Mouse (Mus musculus): ENCODE measurements around the gene Olfr770. TPM values are rescaled to one million over a fixed set of nuclear protein-coding genes. Genes with fewer than 3 reads are reported as not detected.
"Not testable (repeated sequence)": the region's sequence is repeated elsewhere in the genome, so short reads cannot be mapped to it uniquely, and the experiment has no call there.

Gene Olfr770
- not detected for total RNA-seq (2021)

- no peak for DNase-seq
These were observed at the start of gene Olfr770 for GRCm38 (mm10) chr10:129138898-129139297. Gene Olfr770 (minus strand): TSS chr10:129138998.

- not testable (repeated sequence) for DNase-seq
These were observed 48.5 kb upstream of the Olfr770 start, which contains the start of gene Olfr773 for GRCm38 (mm10) chr10:129187319-129187718. Gene Olfr773 (minus strand): TSS chr10:129187419.

- not testable (repeated sequence) for DNase-seq
These were observed 39.0 kb upstream of the Olfr770 start, which contains the start of gene Olfr772 for GRCm38 (mm10) chr10:129177821-129178220. Gene Olfr772 (minus strand): TSS chr10:129177921.

GRCm38 (mm10) chr10:129164651-129165050 lies 25.9 kb upstream of the Olfr770 start, which contains the start of gene Olfr771:
Gene Olfr771 (minus strand): TSS chr10:129164751.
- DNase-seq, result no peak

GRCm38 (mm10) chr10:129117761-129118160 lies 21.0 kb downstream of the Olfr770 start, which contains the start of gene Olfr769:
Gene Olfr769 (minus strand): TSS chr10:129117861.
- DNase-seq, result no peak

- no peak for DNase-seq
These were observed 23.7 kb downstream of the Olfr770 start for GRCm38 (mm10) chr10:129115146-129115545.

- no peak for DNase-seq
These were observed 37.6 kb downstream of the Olfr770 start for GRCm38 (mm10) chr10:129101231-129101630.

GRCm38 (mm10) chr10:129099275-129099674 lies 39.5 kb downstream of the Olfr770 start, which contains the start of gene Olfr768:
Gene Olfr768 (minus strand): TSS chr10:129099375.
- no peak for DNase-seq

- DNase-seq, result not testable (repeated sequence)
These were observed 56.0 kb downstream of the Olfr770 start, which contains the start of gene Olfr767 for GRCm38 (mm10) chr10:129082810-129083209. Gene Olfr767 (minus strand): TSS chr10:129082910.

Other genes with a start within 250 kb of the Olfr770 start
- gene Gdf11, start 247.3 kb downstream of the Olfr770 start, total RNA-seq (2021), result 10 to 100 TPM; 20.4 to 22.7 TPM
- gene Cd63, start 238.0 kb downstream of the Olfr770 start, total RNA-seq (2021), result 10 to 100 TPM; 77.8 to 79.7 TPM
- 1 to 10 TPM; 6.4 to 8.9 TPM for gene Rdh5, start 216.1 kb downstream of the Olfr770 start, total RNA-seq (2021)
- 10 to 100 TPM; 92.9 to 94.1 TPM for gene Bloc1s1, start 215.0 kb downstream of the Olfr770 start, total RNA-seq (2021)
- gene Itga7, start 205.2 kb downstream of the Olfr770 start, total RNA-seq (2021), result 10 to 100 TPM; 30.1 to 35.4 TPM
- gene Mettl7b, start 178.0 kb downstream of the Olfr770 start, total RNA-seq (2021), result not detected
- not detected for gene Olfr9, start 149.6 kb downstream of the Olfr770 start, total RNA-seq (2021)
- not detected for gene Olfr763, start 128.2 kb downstream of the Olfr770 start, total RNA-seq (2021)
- gene Olfr764-ps1, start 99.1 kb downstream of the Olfr770 start, total RNA-seq (2021), result not detected
- gene Olfr765, start 89.0 kb downstream of the Olfr770 start, total RNA-seq (2021), result not detected
- gene Olfr766-ps1, start 70.0 kb downstream of the Olfr770 start, total RNA-seq (2021), result not detected
- gene Olfr767, start 56.1 kb downstream of the Olfr770 start, total RNA-seq (2021), result under 1 TPM in 1 of 2 experiments, not detected in 1; 0.08 TPM
- not detected for gene Olfr768, start 39.6 kb downstream of the Olfr770 start, total RNA-seq (2021)
- not detected for gene Olfr769, start 21.1 kb downstream of the Olfr770 start, total RNA-seq (2021)
- not detected for gene Olfr771, start 25.8 kb upstream of the Olfr770 start, total RNA-seq (2021)
- gene Olfr772, start 38.9 kb upstream of the Olfr770 start, total RNA-seq (2021), result not detected
- gene Olfr773, start 48.4 kb upstream of the Olfr770 start, total RNA-seq (2021), result not detected
- gene Olfr774, start 97.2 kb upstream of the Olfr770 start, total RNA-seq (2021), result not detected
- gene Olfr775, start 109.4 kb upstream of the Olfr770 start, total RNA-seq (2021), result not detected
- not detected for gene Olfr776, start 120.1 kb upstream of the Olfr770 start, total RNA-seq (2021)
- not detected for gene Olfr777, start 132.5 kb upstream of the Olfr770 start, total RNA-seq (2021)
- gene Olfr780, start 179.1 kb upstream of the Olfr770 start, total RNA-seq (2021), result not detected
- gene Olfr781, start 189.9 kb upstream of the Olfr770 start, total RNA-seq (2021), result not detected
- not detected for gene Olfr782, start 209.9 kb upstream of the Olfr770 start, total RNA-seq (2021)
- gene Olfr784, start 245.1 kb upstream of the Olfr770 start, total RNA-seq (2021), result under 1 TPM; 0.15 TPM

All from layer of hippocampus, postnatal 36 days (tissue).